Mouse (Mus musculus) cerebellum, adult 18-20 months (tissue): Measurements from ENCODE around the gene Rab10.
A peak's percentile ranks its signal among the peaks of the same experiment; 100 is the strongest.

ENCODE experiments used
- DNase-seq, 2 experiments: peaks; one replicate each; pipeline ENCODE4 v3.0.0; 2021

Gene Rab10

GRCm38 (mm10) chr12:3291038-3291437 lies 18.7 kb downstream of the Rab10 start:
- no peak for DNase-seq

- no peak for DNase-seq
Observed at GRCm38 (mm10) chr12:3288440-3288839, 21.3 kb downstream of the Rab10 start.

GRCm38 (mm10) chr12:3285919-3286318 lies 23.9 kb downstream of the Rab10 start:
- no peak for DNase-seq

GRCm38 (mm10) chr12:3285377-3285776 lies 24.4 kb downstream of the Rab10 start:
- no peak for DNase-seq

- no peak for DNase-seq
Observed at GRCm38 (mm10) chr12:3284463-3284862, 25.3 kb downstream of the Rab10 start.

- DNase-seq, result no peak
Observed at GRCm38 (mm10) chr12:3283829-3284440, 25.8 kb downstream of the Rab10 start.

GRCm38 (mm10) chr12:3282954-3283353 lies 26.8 kb downstream of the Rab10 start:
- no peak for DNase-seq

- no peak for DNase-seq
Observed at GRCm38 (mm10) chr12:3282520-3282919, 27.2 kb downstream of the Rab10 start.

GRCm38 (mm10) chr12:3278880-3279339 lies 30.9 kb downstream of the Rab10 start:
- no peak for DNase-seq

GRCm38 (mm10) chr12:3270818-3271217 lies 39.0 kb downstream of the Rab10 start:
- DNase-seq, result no peak

GRCm38 (mm10) chr12:3267397-3267796 lies 42.4 kb downstream of the Rab10 start:
- no peak for DNase-seq

GRCm38 (mm10) chr12:3265188-3265587 lies 44.6 kb downstream of the Rab10 start:
- DNase-seq, result no peak

- no peak for DNase-seq
Observed at GRCm38 (mm10) chr12:3264449-3264848, 45.3 kb downstream of the Rab10 start.

GRCm38 (mm10) chr12:3261596-3261995 lies 48.2 kb downstream of the Rab10 start:
- no peak for DNase-seq

- no peak for DNase-seq
Observed at GRCm38 (mm10) chr12:3255966-3256365, 53.8 kb downstream of the Rab10 start.

- no peak for DNase-seq
Observed at GRCm38 (mm10) chr12:3255435-3255834, 54.3 kb downstream of the Rab10 start.

GRCm38 (mm10) chr12:3253591-3253990 lies 56.2 kb downstream of the Rab10 start:
- DNase-seq, result peak in 1 of 2 experiments; percentile 11

GRCm38 (mm10) chr12:3246091-3246490 lies 63.7 kb downstream of the Rab10 start:
- DNase-seq, result no peak

- no peak for DNase-seq
Observed at GRCm38 (mm10) chr12:3239544-3239943, 70.2 kb downstream of the Rab10 start.

- DNase-seq, result peak; percentile 22 to 32
Observed at GRCm38 (mm10) chr12:3238361-3239051, 71.3 kb downstream of the Rab10 start.

GRCm38 (mm10) chr12:3237799-3238198 lies 72.0 kb downstream of the Rab10 start:
- DNase-seq, result peak in 1 of 2 experiments; percentile 12

GRCm38 (mm10) chr12:3236831-3237681 lies 72.7 kb downstream of the Rab10 start:
- DNase-seq, result peak; percentile 45 to 47

- peak; percentile 40 to 44 for DNase-seq
Observed at GRCm38 (mm10) chr12:3236163-3236641, 73.6 kb downstream of the Rab10 start.
